ENCODE assay signal across 9 mouse cellular contexts in genomic region chr10:80857848-80858247, GRCm38 (mm10). TPM values are rescaled to one million over a fixed set of nuclear protein-coding genes. Genes with fewer than 3 reads are reported as not detected.
DNase-seq lines count a peak whose midpoint lies in the region; ATAC-seq and TF ChIP-seq lines count a peak whose summit lies in the region.
"Had no signal": no experiment of that assay in that cellular context is flagged by ENCODE, and none has a peak within 500 bp of the region (broad histone marks: within the 10 kb centered on the region; RNA-seq: fewer than 3 reads in every experiment).

No protein-coding gene starts in this region.

- H3K27ac ChIP-seq in heart, embryonic 11.5 days (ENCODE audit: low read depth, low read length) = peak overlapping the region; percentile 88
- peak overlapping the region; percentile 71 for H3K27ac ChIP-seq in MEL (ENCODE audit: control insufficient read depth, low read depth, low read length)
- H3K27ac ChIP-seq in forebrain, embryonic 15.5 days (replicated peaks) = no peak overlapping the region
- peak overlapping the region; percentile 100 for H3K27ac ChIP-seq in liver, embryonic 14.5 days

- H3K36me3 ChIP-seq in heart, embryonic 11.5 days (ENCODE audit: control insufficient read depth, insufficient read depth, low read length) = peaks cover 3% of the 10 kb centered on the region; the same call in 1 of the 2 replicates
- H3K36me3 ChIP-seq in MEL (ENCODE audit: control insufficient read depth in 1 of 2, insufficient read depth in 2 of 2, low read length in 2 of 2) = peaks cover 2 to 31% of the 10 kb centered on the region in 2 experiments; a peak in 3 of 4 replicates
- H3K36me3 ChIP-seq in forebrain, embryonic 15.5 days = peaks cover 10% of the 10 kb centered on the region
- H3K36me3 ChIP-seq in liver, embryonic 14.5 days (replicated peaks; ENCODE audit: control insufficient read depth, insufficient read depth, low read depth) = peaks cover 21% of the 10 kb centered on the region

- no peaks in the 10 kb centered on the region for H3K9me3 ChIP-seq in heart, embryonic 11.5 days (replicated peaks; ENCODE audit: control insufficient read depth, low read length)
- no peaks in the 10 kb centered on the region for H3K9me3 ChIP-seq in MEL (replicated peaks; ENCODE audit: insufficient read depth, low read length)
- H3K9me3 ChIP-seq in forebrain, embryonic 15.5 days = no peaks in the 10 kb centered on the region
- no peaks in the 10 kb centered on the region for H3K9me3 ChIP-seq in liver, embryonic 14.5 days (ENCODE audit: control insufficient read depth, low read length)

- peak overlapping the region; percentile 100 for H3K4me2 ChIP-seq in heart, embryonic 11.5 days
- H3K4me2 ChIP-seq in forebrain, embryonic 15.5 days (replicated peaks) = no peak overlapping the region
- H3K4me2 ChIP-seq in liver, embryonic 14.5 days (ENCODE audit: low read depth) = peak overlapping the region; percentile 99

- no peak for TF ChIP-seq POLR2A in MEL (IDR thresholded peaks at IDR 0.05; ENCODE audit: control insufficient read depth in 1 of 2, insufficient read depth in 1 of 2, low read depth in 1 of 2, low read length in 2 of 2, poor library complexity in 1 of 2)

- intact Hi-C loops in left cerebral cortex, postnatal 10 days (cut with DNase I) = no loop called here

- H3K79me2 ChIP-seq in MEL (ENCODE audit: control insufficient read depth, insufficient read depth, low read length, poor library complexity) = peaks cover 64% of the 10 kb centered on the region

- no peaks in the 10 kb centered on the region for H3K27me3 ChIP-seq in heart, embryonic 11.5 days (ENCODE audit: control insufficient read depth, insufficient read depth, low read length)
- H3K27me3 ChIP-seq in MEL (ENCODE audit: control insufficient read depth in 1 of 2, insufficient read depth in 2 of 2, low read length in 2 of 2) = no peaks in the 10 kb centered on the region
- no peaks in the 10 kb centered on the region for H3K27me3 ChIP-seq in forebrain, embryonic 15.5 days
- no peaks in the 10 kb centered on the region for H3K27me3 ChIP-seq in liver, embryonic 14.5 days (ENCODE audit: control insufficient read depth, insufficient read depth, low read length)

- no peak for TF ChIP-seq EP300 in MEL (IDR thresholded peaks at IDR 0.05; ENCODE audit: low read depth in 1 of 2, low read length in 2 of 2)
- no peak for TF ChIP-seq EP300 in liver, embryonic 14.5 days (IDR thresholded peaks at IDR 0.05; ENCODE audit: low read depth)

- peaks cover 18% of the 10 kb centered on the region for H3K4me1 ChIP-seq in heart, embryonic 11.5 days (ENCODE audit: control insufficient read depth, insufficient read depth, low read length)
- H3K4me1 ChIP-seq in MEL (ENCODE audit: control insufficient read depth in 1 of 2, insufficient read depth in 2 of 2, low read length in 2 of 2) = peaks cover 19 to 43% of the 10 kb centered on the region in 2 experiments
- H3K4me1 ChIP-seq in forebrain, embryonic 15.5 days = peaks cover 36% of the 10 kb centered on the region
- peaks cover 62 to 67% of the 10 kb centered on the region in 2 experiments for H3K4me1 ChIP-seq in liver, embryonic 14.5 days (replicated peaks; ENCODE audit: control insufficient read depth in 2 of 2, insufficient read depth in 2 of 2, low read length in 1 of 2)

- peak overlapping the region; percentile 61; the same call in 1 of the 2 replicates for H3K9ac ChIP-seq in heart, embryonic 11.5 days (ENCODE audit: low read depth, low read length)
- peak overlapping the region; percentile 83 for H3K9ac ChIP-seq in MEL (ENCODE audit: control insufficient read depth, low read depth, low read length, poor library complexity, severe bottlenecking)
- H3K9ac ChIP-seq in forebrain, embryonic 15.5 days (replicated peaks) = 0 out of 2 replicates have a peak overlapping the region, but pooled peaks have one; percentile 3
- peak overlapping the region; percentile 99 for H3K9ac ChIP-seq in liver, embryonic 14.5 days (replicated peaks)

- no peak for TF ChIP-seq RAD21 in MEL (IDR thresholded peaks at IDR 0.05; ENCODE audit: low read depth, low read length)

- no peak for DNase-seq in heart, adult 18-20 months
- DNase-seq in MEL (ENCODE audit: low read depth, low spot score) = no peak
- DNase-seq in liver, embryonic 14.5 days (ENCODE audit: low read depth in 3 of 3, low spot score in 3 of 3) = peak in 2 of 3 experiments; percentile 53 to 61
- DNase-seq in right cerebral cortex, adult 18-20 months = no peak
- DNase-seq in left cerebral cortex, postnatal 10 days (ENCODE audit: extremely low spot score in 1 of 2, low spot score in 2 of 2) = no peak
- no peak for DNase-seq in cerebellum, adult 8-10 months
- DNase-seq: thymus, postnatal 14 days had no signal

- TF ChIP-seq CTCF in MEL (IDR thresholded peaks at IDR 0.05 in 2 of 3, conservative IDR thresholded peaks at IDR 0.05 in 1 of 3; ENCODE audit: control insufficient read depth in 1 of 3, insufficient read depth in 1 of 3, low read depth in 2 of 3, low read length in 3 of 3, poor library complexity in 1 of 3, severe bottlenecking in 1 of 3) = no peak
- TF ChIP-seq CTCF in liver, embryonic 14.5 days (IDR thresholded peaks at IDR 0.05; ENCODE audit: low read depth) = no peak

- 65% methylated on average over 3 of the region's 3 CpGs for WGBS in heart, embryonic 11.5 days (ENCODE audit: insufficient replicate concordance)
- WGBS in forebrain, embryonic 15.5 days = 70% methylated on average over 3 of the region's 3 CpGs
- WGBS in liver, embryonic 14.5 days (ENCODE audit: insufficient replicate concordance) = 13% methylated on average over 3 of the region's 3 CpGs

- peak; percentile 52; the same call in 1 of the 2 replicates for ATAC-seq in heart, embryonic 11.5 days (replicated peaks; ENCODE audit: insufficient number of reproducible peaks, low FRiP score, low TSS enrichment)
- ATAC-seq in forebrain, embryonic 15.5 days (replicated peaks) = no peak
- ATAC-seq in liver, embryonic 14.5 days (ENCODE audit: insufficient read depth) = peak; percentile 74

- peak overlapping the region; percentile 23; the same call in 1 of the 2 replicates for H3K4me3 ChIP-seq in heart, embryonic 11.5 days (ENCODE audit: low read depth, low read length)
- no peak overlapping the region; a peak in 1 of 4 replicates for H3K4me3 ChIP-seq in MEL (ENCODE audit: control insufficient read depth in 1 of 2, insufficient read depth in 1 of 2, low read depth in 2 of 2, low read length in 2 of 2)
- no peak overlapping the region for H3K4me3 ChIP-seq in forebrain, embryonic 15.5 days
- H3K4me3 ChIP-seq in liver, embryonic 14.5 days (ENCODE audit: insufficient read depth in 1 of 2, low read depth in 2 of 2, low read length in 2 of 2) = peak overlapping the region; percentile 69 to 100

RNA-seq across cellular contexts. Expression of gene Sppl2b, which starts 2.8 kb away (rescaled TPM):
- polyA plus RNA-seq in heart, embryonic 11.5 days (2014; fragmentation: Nextera tagmentation; extraction: Ambion mirVana) = 22.9 and 26.3 TPM in 2 replicates
- total RNA-seq in heart, adult 18-20 months (2021) = 10 to 100 TPM; 11.9 to 15.9 TPM
- 38.6 and 52.0 TPM in 2 replicates for total RNA-seq in MEL (2012; rRNA removed)
- 10 to 100 TPM in 1 of 2 experiments, not detected in 1; 65.9 TPM for polyA plus RNA-seq in MEL (2012; ENCODE audit: insufficient read depth in 1 of 2, insufficient read length in 2 of 2, low read depth in 1 of 2, low replicate concordance in 2 of 2, missing spikeins in 1 of 2)
- 58.7 and 61.0 TPM in 2 replicates for polyA plus RNA-seq in forebrain, embryonic 15.5 days (2015; fragmentation: Nextera tagmentation; extraction: Ambion mirVana)
- polyA plus RNA-seq in liver, embryonic 14.5 days (2012; rRNA removed) = 76.1 and 82.4 TPM in 2 replicates
- polyA plus RNA-seq in liver, embryonic 14.5 days (2014; fragmentation: Nextera tagmentation; extraction: Ambion mirVana) = 34.7 and 44.5 TPM in 2 replicates
- total RNA-seq in left cerebral cortex, postnatal 10 days (2021) = 10 to 100 TPM; 81.5 to 90.2 TPM

RNA-seq across cellular contexts. Expression of gene Lsm7, which starts 2.8 kb away (rescaled TPM):
- 201 and 218 TPM in 2 replicates for polyA plus RNA-seq in heart, embryonic 11.5 days (2014; fragmentation: Nextera tagmentation; extraction: Ambion mirVana)
- total RNA-seq in heart, adult 18-20 months (2021) = 10 to 100 TPM; 23.5 to 27.8 TPM
- total RNA-seq in MEL (2012; rRNA removed) = 616 and 637 TPM in 2 replicates
- 100 to 1,000 TPM in 1 of 2 experiments, not detected in 1; 246 TPM for polyA plus RNA-seq in MEL (2012; ENCODE audit: insufficient read depth in 1 of 2, insufficient read length in 2 of 2, low read depth in 1 of 2, low replicate concordance in 2 of 2, missing spikeins in 1 of 2)
- 268 and 279 TPM in 2 replicates for polyA plus RNA-seq in forebrain, embryonic 15.5 days (2015; fragmentation: Nextera tagmentation; extraction: Ambion mirVana)
- 196 and 215 TPM in 2 replicates for polyA plus RNA-seq in liver, embryonic 14.5 days (2012; rRNA removed)
- 178 and 181 TPM in 2 replicates for polyA plus RNA-seq in liver, embryonic 14.5 days (2014; fragmentation: Nextera tagmentation; extraction: Ambion mirVana)
- total RNA-seq in left cerebral cortex, postnatal 10 days (2021) = 10 to 100 TPM; 51.1 to 57.3 TPM

RNA-seq across cellular contexts. Expression of gene Tmprss9, which starts 13.8 kb away (rescaled TPM):
- not detected in 2 replicates for polyA plus RNA-seq in heart, embryonic 11.5 days (2014; fragmentation: Nextera tagmentation; extraction: Ambion mirVana)
- not detected for total RNA-seq in heart, adult 18-20 months (2021)
- 0.07 and 0.15 TPM in 2 replicates for total RNA-seq in MEL (2012; rRNA removed)
- under 1 TPM in 1 of 2 experiments, not detected in 1; 0.25 TPM for polyA plus RNA-seq in MEL (2012; ENCODE audit: insufficient read depth in 1 of 2, insufficient read length in 2 of 2, low read depth in 1 of 2, low replicate concordance in 2 of 2, missing spikeins in 1 of 2)
- polyA plus RNA-seq in forebrain, embryonic 15.5 days (2015; fragmentation: Nextera tagmentation; extraction: Ambion mirVana) = 0.06 and 0.15 TPM in 2 replicates
- polyA plus RNA-seq in liver, embryonic 14.5 days (2012; rRNA removed) = 0.05 and 0.06 TPM in 2 replicates
- not detected in 2 replicates for polyA plus RNA-seq in liver, embryonic 14.5 days (2014; fragmentation: Nextera tagmentation; extraction: Ambion mirVana)
- total RNA-seq in left cerebral cortex, postnatal 10 days (2021) = under 1 TPM in 1 of 2 experiments, not detected in 1; 0.13 TPM

RNA-seq across cellular contexts. Expression of gene Lingo3, which starts 14.0 kb away (rescaled TPM):
- polyA plus RNA-seq in heart, embryonic 11.5 days (2014; fragmentation: Nextera tagmentation; extraction: Ambion mirVana) = 0.14 TPM in 1 of 2 replicates, not detected in the other
- total RNA-seq in heart, adult 18-20 months (2021) = 10 to 100 TPM; 13.5 to 16.6 TPM
- total RNA-seq in MEL (2012; rRNA removed) = not detected in 2 replicates
- polyA plus RNA-seq in MEL (2012; ENCODE audit: insufficient read depth in 1 of 2, insufficient read length in 2 of 2, low read depth in 1 of 2, low replicate concordance in 2 of 2, missing spikeins in 1 of 2) = not detected
- 4.4 and 5.5 TPM in 2 replicates for polyA plus RNA-seq in forebrain, embryonic 15.5 days (2015; fragmentation: Nextera tagmentation; extraction: Ambion mirVana)
- 0.01 TPM in 1 of 2 replicates, not detected in the other for polyA plus RNA-seq in liver, embryonic 14.5 days (2012; rRNA removed)
- 0.04 TPM in 1 of 2 replicates, not detected in the other for polyA plus RNA-seq in liver, embryonic 14.5 days (2014; fragmentation: Nextera tagmentation; extraction: Ambion mirVana)
- total RNA-seq in left cerebral cortex, postnatal 10 days (2021) = 10 to 100 TPM; 25.4 to 30.9 TPM

RNA-seq across cellular contexts. Expression of gene Oaz1, which starts 31.4 kb away (rescaled TPM):
- polyA plus RNA-seq in heart, embryonic 11.5 days (2014; fragmentation: Nextera tagmentation; extraction: Ambion mirVana) = 1,894 and 1,935 TPM in 2 replicates
- 100 to 1,000 TPM; 897 to 934 TPM for total RNA-seq in heart, adult 18-20 months (2021)
- total RNA-seq in MEL (2012; rRNA removed) = 983 and 1,061 TPM in 2 replicates
- polyA plus RNA-seq in MEL (2012; ENCODE audit: insufficient read depth in 1 of 2, insufficient read length in 2 of 2, low read depth in 1 of 2, low replicate concordance in 2 of 2, missing spikeins in 1 of 2) = 1,000 to 10,000 TPM in 1 of 2 experiments, not detected in 1; 1,528 TPM
- 1,419 and 1,463 TPM in 2 replicates for polyA plus RNA-seq in forebrain, embryonic 15.5 days (2015; fragmentation: Nextera tagmentation; extraction: Ambion mirVana)
- 673 and 795 TPM in 2 replicates for polyA plus RNA-seq in liver, embryonic 14.5 days (2012; rRNA removed)
- polyA plus RNA-seq in liver, embryonic 14.5 days (2014; fragmentation: Nextera tagmentation; extraction: Ambion mirVana) = 1,285 and 1,384 TPM in 2 replicates
- total RNA-seq in left cerebral cortex, postnatal 10 days (2021) = 100 to 1,000 TPM; 414 to 433 TPM

Comparison
In these comparisons a context has a peak if more than half of its experiments do, and no peak if none do; other contexts are left out.
1. H3K4me3 ChIP-seq: peak in heart, embryonic 11.5 days (single experiment) and liver, embryonic 14.5 days (2 of 2); none in MEL (0 of 2) and forebrain, embryonic 15.5 days (single experiment).
2. H3K9ac ChIP-seq: peak in every context shown above with its lines; median percentile 99 in liver, embryonic 14.5 days; 83 in MEL; 61 in heart, embryonic 11.5 days; 3 in forebrain, embryonic 15.5 days.
3. DNase-seq: peak in liver, embryonic 14.5 days (2 of 3); none in heart, adult 18-20 months (0 of 2), MEL (single experiment), right cerebral cortex, adult 18-20 months (single experiment), left cerebral cortex, postnatal 10 days (0 of 2) and cerebellum, adult 8-10 months (single experiment).